Mouse (Mus musculus) bone marrow macrophage, adult 2 months (primary cell): ENCODE measurements around the gene Gm10837.

ENCODE experiments used
- CTCF ChIP-seq: IDR thresholded peaks from 2 replicates; pipeline ENCODE4 v1.5.1; 2012; ENCODE audit warnings: low read depth, mild to moderate bottlenecking, low read length, moderate library complexity
- POLR2A ChIP-seq: IDR thresholded peaks from 2 replicates; pipeline ENCODE4 v1.6.1; 2012; ENCODE audit warnings: mild to moderate bottlenecking, low read depth, low read length, borderline replicate concordance

DNA sequence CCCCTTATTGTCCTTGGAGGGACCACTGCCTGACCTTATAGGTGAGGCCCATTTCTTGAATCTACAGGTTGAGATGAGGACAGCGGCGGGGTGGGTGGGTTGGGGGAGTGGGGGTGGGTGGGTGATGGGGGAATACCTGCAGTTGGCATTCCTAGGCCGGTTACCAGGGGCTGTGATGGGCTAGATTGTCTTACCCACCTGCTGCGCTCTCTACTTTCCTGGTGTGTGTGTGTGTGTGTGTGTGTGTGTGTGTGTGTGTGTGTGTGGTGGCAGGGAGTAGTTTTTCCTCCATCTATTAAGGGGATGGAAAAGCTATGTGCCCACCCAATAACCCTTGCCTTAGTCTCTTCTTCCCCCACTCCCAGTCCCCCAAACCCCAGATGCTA is 5.9 kb upstream of the Gm10837 start:
- no peak for TF ChIP-seq CTCF
- no peak for TF ChIP-seq POLR2A
